Mouse (Mus musculus) forebrain, embryonic 14.5 days (tissue): Measurements from ENCODE around the gene Srarp. TPM values are rescaled to one million over a fixed set of nuclear protein-coding genes. Genes with fewer than 3 reads are reported as not detected.

Experiments used
- ATAC-seq: fragments of 200-750 bp; cut with Nextera tagmentation; 2 replicates; pipeline ENCODE4 v1.8.0; 2017; ENCODE audit warnings: mild to moderate bottlenecking, moderate library complexity
- DNase-seq: peaks from one replicate; pipeline ENCODE4 v3.0.0-alpha.2; 2015; ENCODE audit warnings: low spot score
- H3K27ac ChIP-seq: fragments of 300-500 bp; sonication (generic); 2 replicates; pipeline ENCODE4 v1.5.1; 2014; ENCODE audit warnings: low read depth, mild to moderate bottlenecking, control low read depth, low read length, moderate library complexity
- H3K27me3 ChIP-seq: fragments of 300-500 bp; sonication (generic); replicated peaks from 2 replicates; pipeline ENCODE4 v1.6.1; 2014; ENCODE audit warnings: low read length, control low read depth, mixed read lengths; ENCODE audit not compliant: control insufficient read depth, insufficient read depth
- H3K36me3 ChIP-seq: fragments of 300-500 bp; sonication (generic); 2 replicates; pipeline ENCODE4 v1.6.1; 2014; ENCODE audit warnings: low read length, control low read depth; ENCODE audit not compliant: control insufficient read depth, insufficient read depth
- H3K4me1 ChIP-seq: fragments of 300-500 bp; sonication (generic); 2 replicates; pipeline ENCODE4 v1.6.1; 2014; ENCODE audit warnings: antibody characterized with exemption, low read length, control low read depth; ENCODE audit not compliant: control insufficient read depth, insufficient read depth
- H3K4me2 ChIP-seq: fragments of 300-500 bp; sonication (generic); 2 replicates; pipeline ENCODE4 v1.6.1; 2014; ENCODE audit warnings: mild to moderate bottlenecking, control low read depth, low read length
- H3K4me3 ChIP-seq: fragments of 300-500 bp; sonication (generic); 2 replicates; pipeline ENCODE4 v1.5.1; 2014; ENCODE audit warnings: low read depth, low read length, control low read depth
- H3K9ac ChIP-seq: fragments of 300-500 bp; sonication (generic); 2 replicates; pipeline ENCODE4 v1.6.1; 2014; ENCODE audit warnings: mild to moderate bottlenecking, low read length, control low read depth, moderate library complexity
- H3K9me3 ChIP-seq: fragments of 300-500 bp; sonication (generic); replicated peaks from 2 replicates; pipeline ENCODE4 v1.6.1; 2016; ENCODE audit warnings: low read length, control low read depth, mixed read lengths; ENCODE audit not compliant: control insufficient read depth
- WGBS: fragments of 180-500 bp; shearing (Covaris S2); extraction: QIAGEN DNeasy Blood & Tissue Kit; methylation state at CpG from one replicate; pipeline ENCODE4 v1.1.7; 2014; 5-methylcytosine and 5-hydroxymethylcytosine counted together
- polyA plus RNA-seq: library from polyadenylated mRNA; unstranded; fragments of >200 nt; fragmentation: Nextera tagmentation; extraction: Ambion mirVana; gene quantifications from 2 replicates; pipeline ENCODE4 v1.2.1, GENCODE M21; 2014

Gene Srarp
- polyA plus RNA-seq, 1 experiment from 2014 or later = 0.33 TPM

DNA sequence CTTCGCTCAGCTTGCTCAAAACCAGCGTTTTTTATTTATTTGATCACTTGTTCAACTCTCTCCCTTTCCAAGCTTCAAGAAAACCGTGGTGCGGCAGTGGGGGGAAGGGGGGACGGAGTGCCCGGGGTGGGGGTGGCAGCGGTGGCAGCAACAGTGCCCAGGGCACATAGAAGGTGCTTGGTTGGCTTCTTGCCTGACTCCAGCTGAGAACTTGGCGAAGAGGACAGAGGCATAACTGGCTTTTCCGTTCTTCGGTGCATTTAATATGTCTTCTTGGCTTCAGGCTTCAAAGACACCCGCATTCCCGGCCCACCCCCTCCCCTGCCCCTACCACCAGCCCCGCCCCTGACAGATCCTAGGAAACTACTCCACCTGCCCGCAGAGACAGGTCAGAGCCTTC, 3.2 kb downstream of the Srarp start:
- WGBS = 64% methylated on average over 14 of the region's 14 CpGs
- no peak for ATAC-seq
- H3K27ac ChIP-seq = no peak overlapping the region
- no peak overlapping the region for H3K4me2 ChIP-seq
- H3K36me3 ChIP-seq = no peaks in the 10 kb centered on the region
- H3K9ac ChIP-seq = no peak overlapping the region
- no peak for DNase-seq
- H3K27me3 ChIP-seq = no peaks in the 10 kb centered on the region
- no peak overlapping the region for H3K4me3 ChIP-seq
- H3K4me1 ChIP-seq = no peaks in the 10 kb centered on the region
- H3K9me3 ChIP-seq = no peaks in the 10 kb centered on the region

DNA sequence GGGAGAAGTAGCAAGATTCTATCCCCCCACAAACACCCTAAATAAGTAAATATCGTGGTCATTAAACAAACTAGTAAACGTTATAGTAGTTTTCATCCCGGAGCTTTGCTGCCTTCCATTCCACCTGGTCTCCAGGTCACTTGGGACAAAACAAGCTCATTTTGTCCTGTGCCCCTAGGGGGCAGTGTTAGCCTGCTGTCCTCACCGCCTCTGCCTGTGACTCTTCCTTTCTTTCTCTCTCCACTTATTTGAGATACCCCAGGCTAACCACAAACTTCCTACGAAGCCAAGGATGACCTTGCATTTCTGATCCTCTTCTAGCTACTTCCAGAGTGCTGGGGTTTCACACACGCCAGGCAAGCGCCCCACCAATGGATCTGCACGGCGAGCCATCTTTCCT, 4.9 kb downstream of the Srarp start:
- Histone ChIP-seq H3K36me3 (no peaks in the 10 kb centered on the region), H3K4me1 (no peaks in the 10 kb centered on the region), H3K9me3 (no peaks in the 10 kb centered on the region), H3K4me3 (no peak overlapping the region), H3K27ac (no peak overlapping the region), H3K27me3 (no peaks in the 10 kb centered on the region), H3K9ac (no peak overlapping the region), H3K4me2 (no peak overlapping the region)
- 46% methylated on average over 9 of the region's 9 CpGs for WGBS
- ATAC-seq (no peak), DNase-seq (peak; percentile 72)

DNA sequence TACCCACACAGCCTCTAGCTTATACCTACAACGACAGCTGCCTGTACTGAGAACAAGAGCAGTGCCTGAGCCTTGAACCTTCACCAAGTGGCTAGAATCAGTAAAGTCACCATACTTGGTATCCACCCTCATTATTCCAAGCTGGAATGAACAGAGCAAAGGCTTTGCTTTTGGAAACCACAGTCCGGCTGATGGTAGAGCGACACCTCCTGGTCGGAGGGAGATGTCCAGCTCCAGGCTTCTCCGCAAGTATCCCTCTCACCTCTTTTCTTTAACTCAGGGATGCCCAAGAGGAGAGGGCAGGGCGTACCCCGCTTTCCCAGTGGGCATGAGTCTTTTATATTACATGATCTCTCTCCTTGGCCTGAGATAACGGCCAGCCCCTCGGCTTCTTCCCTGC, 6.1 kb downstream of the Srarp start:
- H3K27me3 ChIP-seq = no peaks in the 10 kb centered on the region
- H3K4me2 ChIP-seq = no peak overlapping the region
- no peaks in the 10 kb centered on the region for H3K4me1 ChIP-seq
- ATAC-seq = no peak
- H3K27ac ChIP-seq = no peak overlapping the region
- no peak overlapping the region for H3K4me3 ChIP-seq
- H3K9ac ChIP-seq = no peak overlapping the region
- 52% methylated on average over 9 of the region's 9 CpGs for WGBS
- no peaks in the 10 kb centered on the region for H3K36me3 ChIP-seq
- H3K9me3 ChIP-seq = no peaks in the 10 kb centered on the region
- DNase-seq = no peak

DNA sequence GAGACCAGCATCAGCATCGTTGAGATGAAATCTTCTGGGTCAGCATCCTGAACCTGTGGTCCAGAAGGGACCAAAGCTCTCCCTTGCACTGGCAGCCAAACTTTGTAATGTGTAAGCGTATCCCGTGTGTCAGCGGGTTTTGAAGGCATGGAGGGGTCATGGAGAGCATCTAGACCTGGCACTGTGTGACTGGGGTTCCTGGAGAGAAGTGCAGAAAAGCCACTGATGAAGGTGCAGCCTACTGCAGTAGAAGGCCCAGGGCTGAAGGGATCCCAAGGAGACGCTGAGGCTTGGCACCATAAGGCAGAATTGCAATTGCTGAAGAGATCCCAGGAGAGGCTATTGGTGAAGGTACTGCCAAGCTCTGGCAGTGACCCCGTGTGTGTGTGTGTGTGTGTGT, 6.5 kb downstream of the Srarp start:
- no peak overlapping the region for H3K27ac ChIP-seq
- ATAC-seq (no peak), DNase-seq (no peak)
- H3K4me2 ChIP-seq = no peak overlapping the region
- no peaks in the 10 kb centered on the region for H3K36me3 ChIP-seq
- no peaks in the 10 kb centered on the region for H3K9me3 ChIP-seq
- H3K9ac ChIP-seq = no peak overlapping the region
- H3K27me3 ChIP-seq = no peaks in the 10 kb centered on the region
- H3K4me3 ChIP-seq = no peak overlapping the region
- H3K4me1 ChIP-seq = no peaks in the 10 kb centered on the region
- 83% methylated on average over 6 of the region's 6 CpGs for WGBS

DNA sequence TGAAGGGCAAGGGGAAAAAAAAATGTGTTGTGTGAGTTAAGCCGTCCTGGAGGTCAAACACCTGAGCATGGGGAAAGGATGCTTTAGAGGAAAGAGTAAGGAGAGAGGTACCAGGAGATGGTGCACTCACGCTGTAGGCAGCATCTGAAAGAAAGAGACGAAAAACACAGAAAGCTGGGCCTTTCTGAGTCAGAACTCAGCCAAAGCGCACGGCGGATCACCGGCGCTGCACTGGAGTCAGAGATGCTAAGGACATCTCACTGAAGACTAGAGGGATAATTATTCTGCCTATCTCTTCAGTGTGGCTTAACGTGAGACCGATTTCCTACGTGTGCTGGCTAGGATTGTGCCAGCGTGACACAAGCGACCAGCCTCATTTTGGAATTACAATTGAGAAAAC, 8.0 kb downstream of the Srarp start:
- WGBS = 86% methylated on average over 13 of the region's 13 CpGs
- no peak for DNase-seq
- H3K9me3 ChIP-seq = no peaks in the 10 kb centered on the region
- no peaks in the 10 kb centered on the region for H3K4me1 ChIP-seq
- H3K4me3 ChIP-seq = no peak overlapping the region
- no peak for ATAC-seq
- H3K9ac ChIP-seq = no peak overlapping the region
- H3K36me3 ChIP-seq = no peaks in the 10 kb centered on the region
- H3K27ac ChIP-seq = no peak overlapping the region
- no peak overlapping the region for H3K4me2 ChIP-seq
- no peaks in the 10 kb centered on the region for H3K27me3 ChIP-seq

DNA sequence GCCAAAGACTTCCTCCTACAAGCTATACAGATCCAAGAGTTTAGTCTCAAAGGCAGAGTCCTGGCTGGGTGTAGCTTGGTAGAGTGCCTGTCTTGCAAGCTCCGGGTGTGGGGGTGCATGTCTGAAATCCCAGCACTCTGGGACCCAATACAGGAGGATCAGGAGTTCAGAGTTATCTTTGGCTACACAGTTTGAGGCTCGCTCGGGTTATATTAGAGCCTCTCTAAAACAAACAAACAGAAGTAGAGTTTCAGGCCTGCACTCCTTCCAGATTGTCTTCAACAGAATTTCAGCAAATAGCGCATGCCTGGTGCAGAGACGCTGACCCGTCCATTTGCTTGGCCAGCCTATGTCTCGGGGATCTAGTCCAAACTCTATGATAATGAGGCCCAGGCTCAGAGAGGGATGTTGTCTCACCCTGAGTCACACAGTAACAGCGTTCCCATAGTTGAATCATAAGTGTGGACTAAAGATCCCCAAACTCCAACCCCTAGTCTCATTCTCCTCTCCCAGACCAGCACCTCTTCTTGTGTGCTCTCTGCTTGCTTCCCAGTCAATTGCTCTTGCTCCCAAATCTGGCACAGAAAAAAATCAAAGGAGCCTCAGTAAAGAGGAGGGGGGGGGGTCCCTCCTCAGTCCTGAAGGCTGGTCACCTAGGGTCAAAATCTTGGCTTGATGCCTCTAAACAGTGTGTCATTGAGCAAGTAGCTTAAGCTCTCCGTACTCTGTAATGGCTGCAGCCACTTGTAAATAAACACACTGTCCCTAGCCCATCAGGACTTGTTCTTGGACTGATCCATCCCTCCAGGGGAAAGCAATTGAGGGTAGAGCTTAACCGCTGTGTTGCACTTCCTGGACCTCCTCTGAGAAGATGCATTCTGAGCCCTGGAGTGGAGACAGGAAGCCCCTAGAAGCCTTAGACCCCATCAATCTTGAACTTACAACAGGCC, 8.8 kb downstream of the Srarp start:
- ATAC-seq (no peak), DNase-seq (peak; percentile 8)
- Histone ChIP-seq H3K9me3 (no peaks in the 10 kb centered on the region), H3K4me1 (no peaks in the 10 kb centered on the region), H3K4me3 (no peak overlapping the region), H3K9ac (no peak overlapping the region), H3K27me3 (no peaks in the 10 kb centered on the region), H3K4me2 (no peak overlapping the region), H3K27ac (no peak overlapping the region), H3K36me3 (no peaks in the 10 kb centered on the region)
- WGBS = 83% methylated on average over 10 of the region's 10 CpGs

DNA sequence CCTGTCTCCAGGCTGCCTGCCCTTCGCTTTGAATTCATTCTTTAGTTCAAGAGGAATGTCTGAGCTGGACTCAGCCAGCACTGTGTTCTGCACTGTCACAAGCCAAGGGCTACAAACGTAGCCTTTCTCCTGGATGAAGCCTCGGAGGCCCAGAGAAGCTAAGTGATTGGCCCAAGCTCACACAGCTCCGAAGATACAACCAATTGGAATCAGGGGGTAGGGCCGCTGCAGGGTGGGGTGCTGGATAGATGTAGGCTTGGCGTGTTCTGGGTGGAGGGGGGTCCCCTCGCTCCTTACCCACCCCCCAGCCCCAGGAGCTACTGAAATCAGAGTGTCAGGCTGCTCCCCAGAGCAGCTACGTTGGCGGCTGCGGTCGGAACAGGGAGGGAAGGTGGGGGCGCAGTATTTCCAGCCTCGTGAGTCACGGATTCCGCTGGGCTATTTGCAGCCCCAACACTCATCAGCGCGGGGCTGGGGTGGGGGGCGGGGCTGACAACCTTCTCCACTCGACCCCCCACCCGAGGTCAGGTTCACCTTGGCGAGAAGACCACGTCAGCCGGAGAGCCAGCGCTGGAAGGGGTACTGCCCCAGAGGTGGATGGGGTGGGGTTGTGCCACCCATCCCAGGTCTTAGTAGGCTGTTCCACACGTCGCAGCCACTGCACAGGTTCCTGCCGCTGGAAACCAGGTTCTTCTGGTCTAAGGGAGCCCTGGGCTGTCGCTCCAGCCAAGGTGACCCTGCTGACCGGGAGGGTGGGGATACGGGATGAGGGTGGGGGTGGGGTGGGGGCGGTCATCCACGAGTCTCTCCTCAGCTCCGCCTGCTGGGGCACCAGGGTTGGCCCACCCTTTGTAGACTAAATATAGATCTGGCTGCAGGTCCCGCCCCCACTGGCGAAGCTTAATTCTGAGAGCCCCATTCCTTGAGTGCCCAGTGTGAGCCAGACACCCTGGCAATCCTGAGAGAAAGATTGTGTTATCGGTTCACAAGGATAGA, 10.1 kb downstream of the Srarp start:
- Histone ChIP-seq H3K4me3 (peak overlapping the region; percentile 37), H3K4me1 (no peaks in the 10 kb centered on the region), H3K9me3 (no peaks in the 10 kb centered on the region), H3K36me3 (no peaks in the 10 kb centered on the region), H3K27me3 (no peaks in the 10 kb centered on the region), H3K9ac (peak overlapping the region; percentile 58), H3K4me2 (peak overlapping the region; percentile 70), H3K27ac (no peak overlapping the region)
- WGBS = 5% methylated on average over 36 of the region's 36 CpGs
- peak; percentile 74 for DNase-seq
- peak; percentile 96 for ATAC-seq

DNA sequence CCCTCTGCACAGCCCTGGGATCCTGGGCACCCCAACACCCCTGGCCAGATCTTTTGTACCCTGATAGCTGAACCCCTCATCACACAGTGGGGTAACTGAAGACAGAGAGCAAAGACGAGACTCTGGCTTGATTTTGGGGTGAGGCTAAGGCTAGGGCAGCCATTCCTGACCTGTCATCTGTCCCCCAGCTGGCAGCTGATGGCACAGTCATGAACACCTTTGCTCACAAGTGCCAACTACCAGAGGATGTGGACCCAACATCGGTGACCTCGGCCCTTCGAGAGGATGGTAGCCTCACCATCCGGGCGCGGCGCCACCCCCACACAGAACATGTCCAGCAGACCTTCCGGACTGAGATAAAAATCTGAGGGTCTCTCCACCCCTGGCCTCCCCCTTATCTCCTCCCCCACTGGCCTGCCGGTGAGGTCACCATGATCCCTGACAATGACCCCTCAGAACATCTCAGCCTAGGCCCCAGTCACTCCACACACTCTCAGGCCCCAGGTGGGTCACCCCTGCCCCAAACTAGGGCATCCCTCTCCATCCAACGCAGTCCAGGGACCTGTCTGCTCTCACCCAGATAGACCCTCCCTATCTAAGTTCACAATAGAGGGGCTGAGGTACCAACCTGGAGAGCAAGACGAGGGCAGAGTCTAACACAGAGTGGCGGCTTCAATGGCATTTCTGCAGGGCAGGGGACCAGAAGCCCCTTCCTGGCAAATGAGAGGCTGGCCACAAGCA, 12.0 kb downstream of the Srarp start:
- WGBS = 89% methylated on average over 13 of the region's 13 CpGs
- H3K4me3 ChIP-seq = no peak overlapping the region
- H3K9me3 ChIP-seq = no peaks in the 10 kb centered on the region

More for the DNA sequence above, 12.0 kb downstream of the Srarp start:
- no peak for ATAC-seq
- H3K27me3 ChIP-seq = no peaks in the 10 kb centered on the region
- H3K36me3 ChIP-seq = no peaks in the 10 kb centered on the region
- no peak overlapping the region for H3K27ac ChIP-seq
- H3K4me2 ChIP-seq = no peak overlapping the region
- no peaks in the 10 kb centered on the region for H3K4me1 ChIP-seq
- no peak overlapping the region for H3K9ac ChIP-seq
- no peak for DNase-seq
